Mouse (Mus musculus) embryonic fibroblast, embryonic 13.5 days (primary cell): ENCODE data around the gene Rpl3. TPM values are rescaled to one million over a fixed set of nuclear protein-coding genes. Genes with fewer than 3 reads are reported as not detected.
A peak's percentile ranks its signal among the peaks of the same experiment; 100 is the strongest.

Experiments used
- H3K27ac ChIP-seq: 2 replicates; pipeline ENCODE4 v1.5.1; 2012; ENCODE audit warnings: low read length, control low read depth, inconsistent platforms; ENCODE audit not compliant: insufficient read depth
- H3K4me1 ChIP-seq: 2 replicates; pipeline ENCODE4 v1.6.1; 2011; ENCODE audit warnings: low read length; ENCODE audit not compliant: control insufficient read depth, insufficient read depth
- H3K4me3 ChIP-seq: 2 replicates; pipeline ENCODE4 v1.5.1; 2011; ENCODE audit warnings: mild to moderate bottlenecking, control low read depth, low read length; ENCODE audit not compliant: insufficient read depth
- CTCF ChIP-seq: IDR thresholded peaks from 2 replicates; pipeline ENCODE4 v1.5.1; 2011; ENCODE audit warnings: mild to moderate bottlenecking, control low read depth, low read length, moderate library complexity, borderline replicate concordance; ENCODE audit not compliant: insufficient read depth
- POLR2A ChIP-seq: IDR thresholded peaks from 2 replicates; pipeline ENCODE4 v1.6.1; 2011; ENCODE audit warnings: low read depth, mild to moderate bottlenecking, control low read depth, low read length, moderate library complexity
- polyA plus RNA-seq: library from polyadenylated mRNA; stranded (reverse); fragments of >200 nt; gene quantifications from 2 replicates; pipeline ENCODE4 v1.2.4, GENCODE M21; 2011; ENCODE audit warnings: low read depth; ENCODE audit not compliant: missing spikeins, insufficient read length

Gene Rpl3
- polyA plus RNA-seq, 1 experiment, result 1,636 TPM

DNA sequence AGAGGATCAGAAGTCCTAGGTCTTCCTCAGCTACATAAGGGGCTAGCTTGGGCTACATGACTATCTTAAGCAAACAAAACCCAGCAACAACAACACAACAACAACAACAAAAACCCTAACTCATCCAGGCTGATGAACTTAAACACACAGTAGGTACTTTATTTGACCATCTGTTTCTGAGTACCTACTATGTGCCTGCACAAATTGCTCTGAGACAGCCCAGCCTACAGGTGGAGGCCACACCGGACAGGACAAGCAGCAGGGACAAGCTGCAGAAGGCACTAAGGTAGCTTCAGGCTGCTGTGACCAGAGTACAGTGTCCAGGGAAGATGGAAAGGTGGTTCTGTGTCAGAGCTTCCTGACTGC, 18.4 kb downstream of the Rpl3 start:
- H3K4me3 ChIP-seq, result no peak overlapping the region
- H3K27ac ChIP-seq, result no peak overlapping the region
- TF ChIP-seq CTCF (no peak), POLR2A (no peak)
- H3K4me1 ChIP-seq, result no peaks in the 10 kb centered on the region

DNA sequence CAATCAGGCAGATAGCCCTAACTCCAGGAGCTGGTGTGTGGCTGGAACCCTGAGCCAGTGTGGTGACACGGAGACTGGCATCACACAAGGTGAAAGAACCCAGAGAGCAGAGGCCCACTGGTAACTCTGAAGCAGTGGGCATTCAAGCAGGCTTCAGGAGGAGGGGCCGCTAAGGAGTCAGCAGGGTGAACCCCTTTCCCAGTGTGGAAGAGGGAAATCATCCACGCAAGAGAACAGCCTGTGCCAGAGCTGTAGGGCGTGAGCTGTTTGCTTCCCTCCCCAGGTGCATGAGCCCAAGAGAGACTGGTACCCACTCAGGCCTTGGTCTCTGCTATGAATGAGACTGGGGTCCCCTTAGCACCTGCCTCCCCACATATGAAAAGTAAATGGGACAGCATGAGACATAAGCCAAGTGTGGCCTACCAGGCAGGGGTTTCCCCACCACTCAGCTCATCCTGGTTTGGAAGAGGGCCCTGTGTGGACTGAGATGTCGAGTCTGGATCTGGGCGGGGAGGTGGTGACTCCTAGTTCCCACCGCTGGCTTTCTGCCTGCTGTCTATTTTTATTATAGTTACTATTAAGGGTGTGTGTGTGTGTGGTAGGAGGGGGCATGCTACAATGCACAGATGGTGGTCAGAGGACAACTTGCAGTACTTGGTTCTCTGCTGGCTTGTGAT, 19.0 kb downstream of the Rpl3 start:
- H3K27ac ChIP-seq, result no peak overlapping the region
- H3K4me1 ChIP-seq, result no peaks in the 10 kb centered on the region
- H3K4me3 ChIP-seq, result no peak overlapping the region
- TF ChIP-seq POLR2A (no peak), CTCF (no peak)

DNA sequence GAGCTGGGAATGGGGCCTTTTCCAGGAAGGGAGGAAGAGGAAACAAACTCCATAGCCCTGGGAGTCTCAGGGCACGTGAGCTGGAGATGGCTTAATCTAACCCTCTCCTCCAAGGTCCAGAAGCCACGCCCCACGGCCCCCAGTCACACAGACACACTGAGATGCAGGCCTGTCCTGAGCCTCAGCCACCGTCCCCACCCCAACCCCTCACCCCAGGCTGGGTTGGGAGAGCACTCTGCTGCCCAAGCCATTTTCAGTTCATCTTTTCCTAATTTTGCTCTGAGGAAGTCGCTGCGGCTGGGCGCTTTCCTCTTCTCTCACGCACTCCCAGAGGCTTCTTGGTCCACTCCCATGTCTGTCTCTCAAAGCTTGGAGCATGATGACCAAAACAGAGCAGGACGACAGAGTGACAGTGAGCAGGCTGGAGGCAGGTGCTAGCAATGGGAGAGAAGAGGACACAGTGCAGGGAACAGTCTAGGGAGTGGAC, 19.7 kb downstream of the Rpl3 start:
- TF ChIP-seq POLR2A (no peak), CTCF (no peak)
- H3K4me3 ChIP-seq, result no peak overlapping the region

DNA sequence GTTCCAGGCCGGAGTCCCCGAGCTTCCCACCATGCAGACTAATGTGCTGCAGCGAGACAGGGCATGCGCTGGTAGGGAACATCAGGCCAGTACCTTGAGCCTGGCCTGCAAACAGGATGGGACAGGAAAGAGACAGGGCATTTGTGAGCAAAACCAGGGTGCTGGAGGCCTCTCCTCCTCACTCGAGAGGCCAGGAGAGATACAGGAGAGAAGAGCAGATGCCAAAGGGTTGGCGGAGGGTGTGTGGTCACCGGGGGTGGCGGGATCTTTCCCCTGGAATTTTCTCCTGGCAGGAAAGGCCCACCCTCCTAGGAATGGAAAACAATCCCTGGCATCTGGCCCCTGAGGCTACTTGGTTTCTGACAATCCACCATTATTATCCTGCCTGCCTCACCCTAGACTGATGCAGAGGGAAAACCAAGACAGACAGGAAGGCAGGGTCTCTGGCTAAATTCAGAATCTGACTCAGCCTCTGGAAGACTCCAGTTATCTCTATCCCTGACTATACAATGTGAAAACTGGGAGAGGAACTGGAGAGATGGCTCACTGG, 21.5 kb downstream of the Rpl3 start:
- Histone ChIP-seq H3K4me1 (no peaks in the 10 kb centered on the region), H3K27ac (no peak overlapping the region)
- TF ChIP-seq POLR2A (no peak), CTCF (no peak)

More for the DNA sequence above, 19.7 kb downstream of the Rpl3 start:
- H3K4me1 ChIP-seq, result no peaks in the 10 kb centered on the region
- H3K27ac ChIP-seq, result no peak overlapping the region

DNA sequence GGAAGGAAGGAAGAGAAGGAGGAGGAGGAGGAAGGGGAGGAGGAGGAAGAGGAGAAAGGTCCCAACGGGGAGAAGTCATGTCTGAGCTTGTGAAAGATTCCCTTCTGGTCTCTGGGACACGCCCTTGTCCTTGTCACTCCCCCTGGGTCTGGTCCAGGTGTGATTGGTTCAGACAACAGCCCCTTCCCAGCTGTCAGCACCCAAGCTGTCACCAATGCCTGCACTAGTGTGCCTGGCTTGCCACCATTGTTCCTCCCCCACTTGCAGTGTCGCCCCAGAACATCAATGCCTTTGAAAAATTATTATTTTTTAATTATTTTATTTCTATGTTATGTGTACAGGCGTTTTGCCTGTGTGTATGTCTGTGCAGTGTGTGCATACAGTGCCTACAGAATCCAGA, 22.5 kb downstream of the Rpl3 start:
- no peak overlapping the region for H3K27ac ChIP-seq
- H3K4me1 ChIP-seq, result no peaks in the 10 kb centered on the region
- no peak overlapping the region for H3K4me3 ChIP-seq
- no peak for TF ChIP-seq CTCF
- TF ChIP-seq POLR2A, result no peak

More for the DNA sequence above, 21.5 kb downstream of the Rpl3 start:
- H3K4me3 ChIP-seq, result no peak overlapping the region

DNA sequence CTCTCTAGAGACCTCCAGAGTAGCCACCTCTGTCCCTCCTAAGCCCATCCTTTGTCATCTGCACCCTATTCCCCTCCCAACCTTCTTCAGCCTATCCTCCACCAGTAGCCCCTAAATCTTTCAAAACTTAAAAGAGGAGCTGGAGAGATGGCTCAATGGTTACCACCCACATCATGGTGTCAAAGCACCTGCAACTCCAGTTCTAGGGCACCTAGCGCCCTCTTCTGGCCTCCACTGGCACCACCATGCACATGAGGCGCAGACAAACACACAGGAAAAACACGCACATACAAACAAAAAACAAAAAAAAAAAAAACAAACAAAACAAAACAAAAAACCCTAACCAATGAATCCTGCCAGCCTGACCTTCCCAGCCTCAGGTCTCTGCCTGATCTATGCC, 25.1 kb downstream of the Rpl3 start:
- TF ChIP-seq POLR2A (no peak), CTCF (peak; percentile 63; the same call in 1 of the 2 replicates)
- H3K4me1 ChIP-seq, result peaks cover 5% of the 10 kb centered on the region; the same call in 1 of the 2 replicates
- H3K27ac ChIP-seq, result no peak overlapping the region
- H3K4me3 ChIP-seq, result no peak overlapping the region

DNA sequence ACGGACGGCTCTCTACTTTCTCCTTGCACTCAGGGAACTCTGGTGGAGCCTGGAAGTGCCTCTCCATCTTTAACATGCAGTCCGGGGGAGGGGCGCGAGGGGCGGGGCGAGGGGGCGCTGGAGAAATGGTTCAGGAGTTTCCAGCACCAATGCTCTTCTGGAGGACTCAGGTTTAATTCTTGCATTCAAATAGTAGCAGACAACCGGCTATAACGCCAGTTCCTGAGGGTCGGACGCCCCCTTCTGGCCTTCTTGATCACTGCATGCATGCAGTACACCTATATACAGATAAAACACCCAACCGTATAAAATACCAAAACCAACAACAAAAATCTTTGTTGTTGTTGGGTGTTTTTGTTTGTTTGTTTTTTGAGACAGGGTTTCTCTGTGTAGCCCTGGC, 26.3 kb downstream of the Rpl3 start:
- Histone ChIP-seq H3K4me1 (peaks cover 5% of the 10 kb centered on the region; the same call in 1 of the 2 replicates), H3K27ac (no peak overlapping the region), H3K4me3 (no peak overlapping the region)
- no peak for TF ChIP-seq POLR2A
- TF ChIP-seq CTCF, result peak; percentile 26; the same call in 1 of the 2 replicates

DNA sequence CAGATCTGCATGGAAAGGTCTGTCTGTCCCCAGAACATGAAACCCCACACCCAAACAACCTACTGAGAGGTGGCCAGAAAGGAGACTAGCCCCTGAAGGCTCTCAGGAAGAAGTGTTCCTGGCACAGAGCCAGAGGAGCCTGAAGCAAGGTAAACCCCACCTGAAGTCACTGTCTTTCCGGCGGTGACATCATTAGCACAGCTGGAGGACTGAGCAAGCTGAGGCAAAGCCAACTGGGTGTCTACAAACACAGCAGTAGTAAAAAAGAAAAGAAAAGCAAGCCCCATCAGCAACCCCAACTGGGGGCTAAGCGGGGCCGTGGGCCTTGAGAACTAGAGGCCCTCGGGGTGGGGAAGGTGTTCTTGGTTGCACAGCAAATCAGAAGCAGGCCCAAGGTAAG, 26.7 kb downstream of the Rpl3 start:
- no peak for TF ChIP-seq POLR2A
- no peak for TF ChIP-seq CTCF
- Histone ChIP-seq H3K27ac (no peak overlapping the region), H3K4me3 (no peak overlapping the region), H3K4me1 (peaks cover 5% of the 10 kb centered on the region; the same call in 1 of the 2 replicates)

DNA sequence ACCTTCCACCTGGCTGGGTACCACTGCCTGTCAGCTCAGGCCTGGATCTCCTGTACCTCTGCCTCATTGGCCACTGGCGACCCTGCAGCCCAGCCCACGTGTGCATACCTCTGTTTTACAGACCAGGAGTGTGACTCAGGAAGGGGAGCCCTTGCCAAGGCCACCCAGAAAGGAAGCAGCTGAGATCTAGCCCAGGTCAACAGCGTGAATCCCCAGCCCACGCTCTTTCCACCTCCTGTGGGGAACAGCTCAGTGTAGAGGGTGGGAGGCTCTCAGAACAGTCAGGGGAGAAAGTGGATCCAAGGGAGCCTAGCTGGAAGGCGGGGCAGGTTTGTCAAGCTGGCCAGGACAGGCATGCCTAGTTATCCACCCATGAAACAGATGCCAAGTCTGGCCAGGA, 28.8 kb downstream of the Rpl3 start:
- TF ChIP-seq CTCF (no peak), POLR2A (no peak)
- Histone ChIP-seq H3K4me1 (peaks cover 5% of the 10 kb centered on the region; the same call in 1 of the 2 replicates), H3K27ac (no peak overlapping the region), H3K4me3 (no peak overlapping the region)

DNA sequence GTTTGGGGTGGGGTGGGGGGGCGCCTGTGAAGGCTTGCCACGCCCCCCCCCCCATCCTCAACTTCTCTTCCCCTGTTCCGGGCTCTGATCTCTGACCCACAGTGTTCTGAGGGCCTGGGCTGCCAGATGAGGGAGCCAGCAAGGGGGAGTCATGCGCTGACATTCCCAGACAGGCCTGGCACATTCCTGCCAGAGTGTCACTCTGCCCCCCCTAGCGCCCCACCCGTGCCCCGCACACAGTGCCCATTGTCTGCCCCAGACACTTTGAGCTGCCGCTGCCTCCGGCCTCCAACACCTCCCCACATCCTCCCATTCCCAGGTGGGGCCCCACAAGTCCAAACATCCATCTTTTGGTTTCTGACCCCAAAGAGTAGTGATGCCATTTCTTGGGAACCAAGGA, 29.3 kb downstream of the Rpl3 start:
- no peak overlapping the region for H3K4me3 ChIP-seq
- no peak for TF ChIP-seq POLR2A
- no peak for TF ChIP-seq CTCF
- H3K27ac ChIP-seq, result no peak overlapping the region
- H3K4me1 ChIP-seq, result peaks cover 5% of the 10 kb centered on the region; the same call in 1 of the 2 replicates
